Mouse (Mus musculus) midbrain, embryonic 10.5 days (tissue): ENCODE measurements around the gene Unc13d. TPM values are rescaled to one million over a fixed set of nuclear protein-coding genes. Genes with fewer than 3 reads are reported as not detected.

Experiments
- DNase-seq: peaks from one replicate; pipeline ENCODE4 v3.0.0-alpha.2; 2017; ENCODE audit warnings: low spot score
- H3K27ac ChIP-seq: fragments of 300-500 bp; sonication (generic); replicated peaks from 2 replicates; pipeline ENCODE4 v1.5.1; 2016; ENCODE audit warnings: mild to moderate bottlenecking
- H3K27me3 ChIP-seq: fragments of 300-500 bp; sonication (generic); 2 replicates; pipeline ENCODE4 v1.6.1; 2016; ENCODE audit warnings: low read depth, mild to moderate bottlenecking; ENCODE audit not compliant: poor library complexity, severe bottlenecking
- H3K36me3 ChIP-seq: fragments of 300-500 bp; sonication (generic); 2 replicates; pipeline ENCODE4 v1.6.1; 2016; ENCODE audit warnings: mild to moderate bottlenecking, moderate library complexity
- H3K4me1 ChIP-seq: fragments of 300-500 bp; sonication (generic); 2 replicates; pipeline ENCODE4 v1.6.1; 2016
- H3K4me3 ChIP-seq: fragments of 300-500 bp; sonication (generic); 2 replicates; pipeline ENCODE4 v1.5.1; 2016; ENCODE audit warnings: mild to moderate bottlenecking, moderate library complexity
- H3K9me3 ChIP-seq: fragments of 300-500 bp; sonication (generic); replicated peaks from 2 replicates; pipeline ENCODE4 v1.6.1; 2016; ENCODE audit warnings: mild to moderate bottlenecking
- WGBS: fragments of 180-500 bp; shearing (Covaris S2); methylation state at CpG from one replicate; pipeline ENCODE4 v1.1.7; 2016; 5-methylcytosine and 5-hydroxymethylcytosine counted together
- polyA plus RNA-seq: library from polyadenylated mRNA; unstranded; fragments of >200 nt; fragmentation: Nextera tagmentation; extraction: Ambion mirVana; gene quantifications from 2 replicates; pipeline ENCODE4 v1.2.1, GENCODE M21; 2016

Gene Unc13d
- polyA plus RNA-seq, 1 experiment from 2014 or later = 3.1 TPM

GRCm38 (mm10) chr11:116106963-116107776 is 29.4 kb upstream of the Unc13d start:
- Histone ChIP-seq H3K4me3 (peak overlapping the region; percentile 40), H3K36me3 (no peaks in the 10 kb centered on the region), H3K9me3 (no peaks in the 10 kb centered on the region), H3K27me3 (peaks cover 90% of the 10 kb centered on the region), H3K27ac (peak overlapping the region; percentile 9; the same call in 1 of the 2 replicates), H3K4me1 (peaks cover 69% of the 10 kb centered on the region)
- DNase-seq = no peak
- WGBS = 16% methylated on average over 13 of the region's 14 CpGs

GRCm38 (mm10) chr11:116106154-116106962 is 28.6 kb upstream of the Unc13d start:
- WGBS = 26% methylated on average over 32 of the region's 32 CpGs
- DNase-seq = peak; percentile 51
- Histone ChIP-seq H3K4me1 (peaks cover 77% of the 10 kb centered on the region), H3K9me3 (no peaks in the 10 kb centered on the region), H3K27ac (peak overlapping the region; percentile 69), H3K36me3 (no peaks in the 10 kb centered on the region), H3K27me3 (peaks cover 82% of the 10 kb centered on the region), H3K4me3 (peak overlapping the region; percentile 40)

GRCm38 (mm10) chr11:116105065-116105464 is 27.3 kb upstream of the Unc13d start:
- Histone ChIP-seq H3K27me3 (peaks cover 69% of the 10 kb centered on the region), H3K4me1 (peaks cover 77% of the 10 kb centered on the region)
- WGBS = 98% methylated on average over 2 of the region's 2 CpGs

GRCm38 (mm10) chr11:116104006-116104646 is 26.4 kb upstream of the Unc13d start:
- no peaks in the 10 kb centered on the region for H3K9me3 ChIP-seq
- 52% methylated on average over 14 of the region's 14 CpGs for WGBS
- DNase-seq = peak; percentile 51
- H3K27ac ChIP-seq = peak overlapping the region; percentile 72
- H3K27me3 ChIP-seq = peaks cover 59% of the 10 kb centered on the region
- H3K36me3 ChIP-seq = no peaks in the 10 kb centered on the region
- H3K4me3 ChIP-seq = no peak overlapping the region
- peaks cover 68% of the 10 kb centered on the region for H3K4me1 ChIP-seq

More at GRCm38 (mm10) chr11:116105065-116105464, 27.3 kb upstream of the Unc13d start:
- Histone ChIP-seq H3K4me3 (no peak overlapping the region), H3K27ac (peak overlapping the region; percentile 69; the same call in 1 of the 2 replicates), H3K9me3 (no peaks in the 10 kb centered on the region), H3K36me3 (no peaks in the 10 kb centered on the region)
- no peak for DNase-seq

GRCm38 (mm10) chr11:116103572-116103971 is 25.8 kb upstream of the Unc13d start:
- peaks cover 54% of the 10 kb centered on the region for H3K27me3 ChIP-seq
- H3K4me1 ChIP-seq = peaks cover 65% of the 10 kb centered on the region
- H3K27ac ChIP-seq = peak overlapping the region; percentile 72
- no peaks in the 10 kb centered on the region for H3K9me3 ChIP-seq
- no peak for DNase-seq
- 89% methylated on average over 11 of the region's 12 CpGs for WGBS
- no peak overlapping the region for H3K4me3 ChIP-seq
- H3K36me3 ChIP-seq = no peaks in the 10 kb centered on the region

GRCm38 (mm10) chr11:116102472-116102871 is 24.7 kb upstream of the Unc13d start:
- Histone ChIP-seq H3K36me3 (no peaks in the 10 kb centered on the region), H3K9me3 (no peaks in the 10 kb centered on the region), H3K4me3 (no peak overlapping the region), H3K4me1 (peaks cover 55% of the 10 kb centered on the region), H3K27ac (peak overlapping the region; percentile 84), H3K27me3 (peaks cover 43% of the 10 kb centered on the region)
- DNase-seq = no peak
- 61% methylated on average over 3 of the region's 4 CpGs for WGBS

- Histone ChIP-seq H3K4me3 (no peak overlapping the region), H3K4me1 (peaks cover 50% of the 10 kb centered on the region), H3K36me3 (no peaks in the 10 kb centered on the region), H3K27me3 (peaks cover 38% of the 10 kb centered on the region), H3K9me3 (no peaks in the 10 kb centered on the region; the same call in 1 of the 2 replicates), H3K27ac (peak overlapping the region; percentile 84)
- peak; percentile 33 for DNase-seq
- WGBS = 44% methylated on average over 11 of the region's 11 CpGs
Measured at GRCm38 (mm10) chr11:116101931-116102381, 24.2 kb upstream of the Unc13d start.

GRCm38 (mm10) chr11:116100839-116101238 is 23.1 kb upstream of the Unc13d start:
- Histone ChIP-seq H3K9me3 (no peaks in the 10 kb centered on the region; the same call in 1 of the 2 replicates), H3K4me3 (no peak overlapping the region), H3K27me3 (peaks cover 26% of the 10 kb centered on the region), H3K27ac (no peak overlapping the region), H3K36me3 (no peaks in the 10 kb centered on the region), H3K4me1 (peaks cover 38% of the 10 kb centered on the region)
- no peak for DNase-seq
- WGBS = 91% methylated on average over 7 of the region's 7 CpGs

- WGBS = 93% methylated on average over 6 of the region's 6 CpGs
Measured at GRCm38 (mm10) chr11:116100385-116100784, 22.6 kb upstream of the Unc13d start.

GRCm38 (mm10) chr11:116099462-116099861 is 21.7 kb upstream of the Unc13d start:
- DNase-seq = no peak
- Histone ChIP-seq H3K4me1 (peaks cover 34% of the 10 kb centered on the region), H3K27me3 (peaks cover 13% of the 10 kb centered on the region), H3K36me3 (no peaks in the 10 kb centered on the region), H3K4me3 (no peak overlapping the region), H3K27ac (0 out of 2 replicates have a peak overlapping the region, but pooled peaks have one; percentile 17), H3K9me3 (no peaks in the 10 kb centered on the region; the same call in 1 of the 2 replicates)
- 93% methylated on average over 6 of the region's 6 CpGs for WGBS

More at GRCm38 (mm10) chr11:116100385-116100784, 22.6 kb upstream of the Unc13d start:
- Histone ChIP-seq H3K27me3 (peaks cover 22% of the 10 kb centered on the region), H3K9me3 (no peaks in the 10 kb centered on the region; the same call in 1 of the 2 replicates), H3K4me3 (no peak overlapping the region), H3K27ac (no peak overlapping the region), H3K4me1 (peaks cover 36% of the 10 kb centered on the region), H3K36me3 (no peaks in the 10 kb centered on the region)
- DNase-seq = no peak

GRCm38 (mm10) chr11:116098711-116099460 is 21.1 kb upstream of the Unc13d start:
- H3K4me3 ChIP-seq = no peak overlapping the region
- WGBS = 75% methylated on average over 14 of the region's 14 CpGs
- H3K27ac ChIP-seq = 0 out of 2 replicates have a peak overlapping the region, but pooled peaks have one; percentile 33
- H3K27me3 ChIP-seq = peaks cover 7% of the 10 kb centered on the region; the same call in 1 of the 2 replicates
- no peaks in the 10 kb centered on the region; the same call in 1 of the 2 replicates for H3K9me3 ChIP-seq
- H3K4me1 ChIP-seq = peaks cover 31% of the 10 kb centered on the region
- H3K36me3 ChIP-seq = no peaks in the 10 kb centered on the region
- DNase-seq = no peak
